Mouse (Mus musculus): ENCODE measurements around the gene Gm20388.

GRCm38 (mm10) chr8:120902346-120902745 is 991.7 kb downstream of the Gm20388 start:
- TF ChIP-seq CTCF (IDR thresholded peaks at IDR 0.05; ENCODE audit: low read depth, low read length): no peak
- no peak for TF ChIP-seq POLR2A (IDR thresholded peaks at IDR 0.05; ENCODE audit: insufficient read depth, low read length)

All from ES-Bruce4 (cell line).